Mouse (Mus musculus): ENCODE data around the gene Dot1l.

Dot1l gene

GRCm38 (mm10) chr10:80754594-80755290 lies at the start of gene Dot1l:
Gene Dot1l (plus strand): TSS chr10:80755206.
- peak; percentile 100 for DNase-seq (ENCODE audit: low read depth, low spot score)

GRCm38 (mm10) chr10:80705479-80705878 lies 49.5 kb upstream of the Dot1l start:
- DNase-seq (ENCODE audit: low read depth, low spot score), result no peak

GRCm38 (mm10) chr10:80710834-80711233 lies 44.2 kb upstream of the Dot1l start:
- no peak for DNase-seq (ENCODE audit: low read depth, low spot score)

DNA sequence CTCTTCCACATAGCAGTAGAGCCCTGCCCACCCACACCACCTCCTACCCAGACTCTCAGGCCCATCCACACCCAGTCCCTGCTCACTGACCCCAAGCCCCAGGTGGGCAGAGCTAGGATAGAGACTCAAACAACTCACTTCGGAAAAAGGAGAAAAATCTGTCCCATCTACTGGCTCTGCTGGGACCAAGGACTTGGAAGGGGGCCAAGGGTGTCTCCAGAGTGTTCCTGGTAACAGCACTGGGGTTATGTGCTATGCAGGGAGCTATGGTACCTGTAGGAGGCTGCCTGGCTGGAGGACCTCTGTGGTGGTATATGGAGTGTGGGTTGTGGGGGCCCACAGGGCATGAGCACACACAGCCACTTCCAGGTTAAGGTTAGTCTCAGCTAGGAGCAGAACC lies 37.7 kb upstream of the Dot1l start:
- DNase-seq (ENCODE audit: low read depth, low spot score), result no peak

DNA sequence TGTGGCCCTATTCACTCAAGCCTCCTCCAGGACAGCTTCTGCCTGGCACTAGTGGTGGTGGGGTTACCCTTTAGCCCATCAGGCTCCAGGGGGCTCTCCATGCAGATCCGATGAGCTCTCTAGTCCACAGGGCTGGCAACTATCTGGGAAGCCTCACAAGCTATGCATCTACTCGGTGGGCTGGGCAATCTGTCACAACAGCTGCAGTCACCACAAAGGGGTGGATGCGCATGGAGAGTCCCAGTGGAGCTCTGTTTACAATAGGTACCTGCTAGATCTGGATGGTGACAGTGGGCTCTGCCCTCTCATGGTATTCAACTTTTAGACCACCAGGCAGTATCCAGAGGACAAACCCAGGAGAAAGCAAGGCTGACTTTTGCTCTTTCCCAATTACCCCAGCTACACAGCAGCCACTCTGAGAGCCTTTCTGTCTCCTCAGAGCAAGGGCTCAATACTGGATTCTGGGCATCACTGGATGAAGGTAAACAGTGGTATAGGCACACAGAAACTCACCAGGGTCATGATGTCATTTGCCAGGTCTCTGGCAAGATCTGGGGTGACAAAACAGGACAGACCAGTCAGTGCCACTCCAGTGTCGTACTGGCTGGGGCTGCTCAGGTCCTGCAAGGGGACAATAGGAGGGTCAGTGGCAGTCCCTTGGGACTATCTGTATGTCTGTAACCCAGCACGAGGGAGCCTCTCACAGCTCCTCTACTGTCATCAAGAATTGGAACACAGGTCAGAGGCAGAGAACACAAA lies 27.5 kb upstream of the Dot1l start:
- no peak for DNase-seq (ENCODE audit: low read depth, low spot score)

- DNase-seq (ENCODE audit: low read depth, low spot score), result no peak
Observed at GRCm38 (mm10) chr10:80732611-80733101, 22.4 kb upstream of the Dot1l start.

DNA sequence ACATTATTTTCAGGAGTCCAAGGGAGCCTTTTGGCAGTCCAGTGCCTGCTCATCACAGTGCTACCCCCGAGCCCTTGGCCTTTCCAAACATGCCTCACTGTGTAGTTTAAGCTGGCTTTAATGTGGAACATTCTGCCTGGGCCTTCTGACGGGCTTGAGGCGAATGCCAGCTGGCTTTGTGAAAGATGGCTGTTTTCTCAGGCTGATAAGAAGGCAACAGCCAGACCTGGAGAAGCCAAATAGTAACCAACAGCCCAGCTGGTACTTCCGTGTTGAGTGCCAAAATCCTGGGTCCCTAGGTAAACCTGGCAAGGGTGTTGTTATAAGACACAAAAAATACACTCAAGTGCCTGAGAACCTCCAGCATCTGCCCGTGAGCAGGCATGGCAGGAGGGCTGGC lies 18.3 kb upstream of the Dot1l start:
- DNase-seq (ENCODE audit: low read depth, low spot score), result no peak

GRCm38 (mm10) chr10:80738657-80739056 lies 16.3 kb upstream of the Dot1l start:
- peak; percentile 47 for DNase-seq (ENCODE audit: low read depth, low spot score)

- no peak for DNase-seq (ENCODE audit: low read depth, low spot score)
Observed at GRCm38 (mm10) chr10:80741146-80741545, 13.9 kb upstream of the Dot1l start.

GRCm38 (mm10) chr10:80741634-80742179 lies 13.3 kb upstream of the Dot1l start:
- no peak for DNase-seq (ENCODE audit: low read depth, low spot score)

DNA sequence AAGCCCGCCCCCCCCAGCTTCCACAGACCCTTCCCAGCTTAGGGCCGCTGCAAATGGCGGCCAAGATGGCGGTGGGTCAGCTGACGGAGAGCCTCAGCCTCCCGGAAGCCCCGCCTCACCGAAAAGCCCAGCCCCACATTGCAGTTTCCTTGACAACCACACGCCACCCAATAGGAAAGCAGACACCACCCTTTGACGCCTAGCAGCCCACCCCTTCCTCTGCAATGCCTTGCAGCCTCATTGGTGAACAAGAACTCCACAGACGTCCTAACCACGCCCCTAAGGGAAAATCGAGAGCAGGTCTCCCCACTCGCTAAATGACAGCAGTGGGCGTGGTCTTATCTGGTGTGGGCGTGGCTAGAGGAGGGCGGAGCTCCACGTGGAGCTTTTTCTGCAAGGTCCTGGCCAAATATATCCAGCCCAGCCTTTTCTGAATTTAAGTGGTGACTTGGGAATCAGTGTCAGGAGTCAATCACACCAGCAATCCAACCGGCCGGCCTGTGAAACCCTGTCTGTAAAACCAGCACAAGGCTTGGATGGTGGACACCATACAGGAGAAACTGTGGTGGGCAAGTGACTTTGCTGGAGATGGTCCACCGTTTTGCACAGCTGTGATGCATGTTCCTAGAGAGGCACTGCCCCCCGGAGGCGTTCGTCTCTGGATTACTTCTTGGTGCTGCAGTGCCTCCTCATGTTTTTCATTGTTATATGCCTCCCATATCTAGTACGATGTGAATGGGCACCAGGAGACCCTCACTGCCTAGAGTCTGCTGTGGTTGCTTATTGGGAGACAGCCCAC lies 12.6 kb upstream of the Dot1l start, which contains the start of gene Ap3d1:
Gene Ap3d1 (minus strand): TSS at position 85 of the 799 bp plus-strand sequence.
- peak; percentile 99 for DNase-seq (ENCODE audit: low read depth, low spot score)

DNA sequence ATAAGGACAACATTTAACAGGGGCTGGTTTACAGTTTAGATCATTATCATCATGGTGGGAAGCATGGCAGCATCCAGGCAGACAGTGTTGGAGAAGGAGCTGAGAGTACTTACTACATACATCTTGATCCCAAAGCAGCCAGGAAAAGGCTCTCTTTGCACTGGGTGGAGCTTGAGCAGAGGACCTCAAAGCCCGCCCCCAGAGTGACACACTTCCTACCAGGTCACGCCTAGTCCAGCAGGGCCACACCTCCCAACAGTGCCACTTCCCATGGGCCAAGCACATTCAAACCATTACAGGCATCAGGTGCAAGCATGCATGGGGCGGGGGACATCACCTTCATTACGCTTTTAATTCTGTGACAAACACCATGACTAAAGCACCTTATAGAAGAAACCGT lies 10.7 kb upstream of the Dot1l start:
- DNase-seq (ENCODE audit: low read depth, low spot score), result peak; percentile 47

- peak; percentile 79 for DNase-seq (ENCODE audit: low read depth, low spot score)
Observed at GRCm38 (mm10) chr10:80747410-80747809, 7.6 kb upstream of the Dot1l start.

GRCm38 (mm10) chr10:80748609-80749008 lies 6.4 kb upstream of the Dot1l start:
- peak; percentile 57 for DNase-seq (ENCODE audit: low read depth, low spot score)

- peak; percentile 82 for DNase-seq (ENCODE audit: low read depth, low spot score)
Observed at GRCm38 (mm10) chr10:80751188-80751832, 3.7 kb upstream of the Dot1l start.

- peak; percentile 79 for DNase-seq (ENCODE audit: low read depth, low spot score)
Observed at GRCm38 (mm10) chr10:80752079-80752625, 2.9 kb upstream of the Dot1l start.

- no peak for DNase-seq (ENCODE audit: low read depth, low spot score)
Observed at GRCm38 (mm10) chr10:80755291-80756015, 447 bp downstream of the Dot1l start.

DNA sequence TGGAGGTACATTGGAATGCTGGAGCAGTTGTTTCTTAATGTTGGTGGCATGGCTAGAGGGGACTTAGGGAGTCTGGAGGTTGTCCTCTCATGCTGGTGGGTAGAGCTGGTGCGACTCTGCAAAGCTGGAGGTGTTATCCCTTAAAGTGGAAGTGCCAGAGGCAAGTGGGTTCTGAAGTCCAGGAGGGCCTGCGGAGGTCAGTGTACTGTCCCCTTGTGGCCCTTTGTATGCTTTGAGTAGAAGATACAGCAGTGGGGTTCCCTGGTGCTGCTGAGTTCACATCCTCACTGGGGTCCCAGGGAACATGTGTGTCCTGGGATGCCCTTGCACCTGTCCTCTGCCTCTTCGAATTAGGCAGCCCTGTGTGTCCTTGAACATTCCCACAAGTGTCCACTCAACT lies 1.1 kb downstream of the Dot1l start:
- DNase-seq (ENCODE audit: low read depth, low spot score), result no peak

DNA sequence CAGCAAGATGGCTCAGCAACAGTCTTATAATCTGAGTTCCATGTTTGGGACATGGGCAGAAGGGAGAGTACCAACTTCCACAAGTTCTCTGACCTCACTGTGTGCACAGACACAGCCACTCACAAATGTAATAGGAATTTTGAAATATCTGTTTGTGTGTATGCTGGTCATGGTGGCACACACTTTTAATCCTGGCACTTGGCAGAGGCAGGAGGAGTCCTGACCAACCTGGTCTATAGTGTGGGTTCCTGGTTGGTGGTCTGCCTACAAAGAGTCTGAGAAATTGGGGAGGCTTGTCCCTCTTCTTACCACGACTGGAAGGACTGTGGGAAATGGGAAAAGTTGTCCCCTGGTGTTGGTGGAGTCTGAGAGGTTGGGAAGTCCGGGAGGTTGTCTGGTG lies 1.5 kb downstream of the Dot1l start:
- no peak for DNase-seq (ENCODE audit: low read depth, low spot score)

- peak; percentile 31 for DNase-seq (ENCODE audit: low read depth, low spot score)
Observed at GRCm38 (mm10) chr10:80756967-80757366, 2.0 kb downstream of the Dot1l start.

All from CD4-positive helper T cell, adult 2 months (primary cell).